Mouse (Mus musculus) MEL (cell line): ENCODE results near the gene Lsamp.
A peak's percentile ranks its signal among the peaks of the same experiment; 100 is the strongest.

Experiments used
- CTCF ChIP-seq, 3 experiments: IDR thresholded peaks in 2 of 3; conservative IDR thresholded peaks in 1 of 3; 2 replicates each; pipeline ENCODE4 v1.5.1; 2011 to 2012; ENCODE audit warnings: low read length in 3 of 3, low read depth in 2 of 3, mild to moderate bottlenecking in 2 of 3, improper control_type of control experiment in 1 of 3, inconsistent platforms in 1 of 3, mixed read lengths in 1 of 3, moderate library complexity in 1 of 3; ENCODE audit not compliant: control insufficient read depth in 1 of 3, insufficient read depth in 1 of 3, poor library complexity in 1 of 3, severe bottlenecking in 1 of 3
- EP300 ChIP-seq, 2 experiments: IDR thresholded peaks; 2 replicates each; pipeline ENCODE4 v1.6.1; 2011; ENCODE audit warnings: improper control_type of control experiment in 2 of 2, low read length in 2 of 2, low read depth in 1 of 2, mild to moderate bottlenecking in 1 of 2
- GATA1 ChIP-seq: IDR thresholded peaks from 2 replicates; pipeline ENCODE4 v1.6.1; 2011; ENCODE audit warnings: low read depth, low read length, improper control_type of control experiment
- POLR2A ChIP-seq, 2 experiments: IDR thresholded peaks; 2 replicates each; pipeline ENCODE4 v1.6.1; 2011 to 2012; ENCODE audit warnings: low read length in 2 of 2, mild to moderate bottlenecking in 2 of 2, control low read depth in 1 of 2, improper control_type of control experiment in 1 of 2, low read depth in 1 of 2, moderate library complexity in 1 of 2; ENCODE audit not compliant: control insufficient read depth in 1 of 2, insufficient read depth in 1 of 2, poor library complexity in 1 of 2
- SMC3 ChIP-seq: IDR thresholded peaks from 2 replicates; pipeline ENCODE4 v1.6.1; 2011; ENCODE audit warnings: low read depth, low read length, improper control_type of control experiment
- ZNF384 ChIP-seq: IDR thresholded peaks from 2 replicates; pipeline ENCODE4 v1.6.1; 2012; ENCODE audit warnings: low read depth, mild to moderate bottlenecking, inconsistent platforms, low read length, improper control_type of control experiment

GRCm38 (mm10) chr16:41408850-41409249 is 1424.7 kb downstream of the Lsamp start:
- TF ChIP-seq EP300 (IDR thresholded peaks at IDR 0.05; ENCODE audit: low read depth in 1 of 2, low read length in 2 of 2) (no peak), CTCF (IDR thresholded peaks at IDR 0.05 in 2 of 3, conservative IDR thresholded peaks at IDR 0.05 in 1 of 3; ENCODE audit: control insufficient read depth in 1 of 3, insufficient read depth in 1 of 3, low read depth in 2 of 3, low read length in 3 of 3, poor library complexity in 1 of 3, severe bottlenecking in 1 of 3) (peak in 1 of 3 experiments; percentile 13; a peak in 2 of 6 replicates), POLR2A (IDR thresholded peaks at IDR 0.05; ENCODE audit: control insufficient read depth in 1 of 2, insufficient read depth in 1 of 2, low read depth in 1 of 2, low read length in 2 of 2, poor library complexity in 1 of 2) (no peak), SMC3 (no peak), GATA1 (no peak), ZNF384 (no peak)
